Mouse (Mus musculus) midbrain, embryonic 11.5 days (tissue): Measurements from ENCODE around the gene Glycam1. TPM values are rescaled to one million over a fixed set of nuclear protein-coding genes. Genes with fewer than 3 reads are reported as not detected.

Experiments
- polyA plus RNA-seq: library from polyadenylated mRNA; unstranded; fragments of >200 nt; fragmentation: Nextera tagmentation; extraction: Ambion mirVana; gene quantifications from 2 replicates; pipeline ENCODE4 v1.2.1, GENCODE M21; 2014

Glycam1 gene
- polyA plus RNA-seq, 1 experiment from 2014 or later: not detected

Other genes with a start within 250 kb of the Glycam1 start
- 19.4 and 24.3 TPM in 2 replicates for gene Zfp385a, start 225.0 kb downstream of the Glycam1 start, polyA plus RNA-seq
- gene Itga5, start 198.3 kb downstream of the Glycam1 start, polyA plus RNA-seq: 15.9 and 18.1 TPM in 2 replicates
- not detected in 2 replicates for gene Gtsf1, start 134.6 kb downstream of the Glycam1 start, polyA plus RNA-seq
- 0.23 TPM in 1 of 2 replicates, not detected in the other for gene Gtsf2, start 116.6 kb downstream of the Glycam1 start, polyA plus RNA-seq
- gene Nckap1l, start 111.3 kb downstream of the Glycam1 start, polyA plus RNA-seq: 2.4 and 2.7 TPM in 2 replicates
- gene Pde1b, start 62.0 kb downstream of the Glycam1 start, polyA plus RNA-seq: 31.8 and 35.6 TPM in 2 replicates
- gene Ppp1r1a, start 27.1 kb downstream of the Glycam1 start, polyA plus RNA-seq: 56.4 and 62.7 TPM in 2 replicates
- not detected in 2 replicates for gene Mucl1, start 190.4 kb upstream of the Glycam1 start, polyA plus RNA-seq